Comparison of ENCODE assay signal across 25 mouse cellular contexts in the genomic region with DNA sequence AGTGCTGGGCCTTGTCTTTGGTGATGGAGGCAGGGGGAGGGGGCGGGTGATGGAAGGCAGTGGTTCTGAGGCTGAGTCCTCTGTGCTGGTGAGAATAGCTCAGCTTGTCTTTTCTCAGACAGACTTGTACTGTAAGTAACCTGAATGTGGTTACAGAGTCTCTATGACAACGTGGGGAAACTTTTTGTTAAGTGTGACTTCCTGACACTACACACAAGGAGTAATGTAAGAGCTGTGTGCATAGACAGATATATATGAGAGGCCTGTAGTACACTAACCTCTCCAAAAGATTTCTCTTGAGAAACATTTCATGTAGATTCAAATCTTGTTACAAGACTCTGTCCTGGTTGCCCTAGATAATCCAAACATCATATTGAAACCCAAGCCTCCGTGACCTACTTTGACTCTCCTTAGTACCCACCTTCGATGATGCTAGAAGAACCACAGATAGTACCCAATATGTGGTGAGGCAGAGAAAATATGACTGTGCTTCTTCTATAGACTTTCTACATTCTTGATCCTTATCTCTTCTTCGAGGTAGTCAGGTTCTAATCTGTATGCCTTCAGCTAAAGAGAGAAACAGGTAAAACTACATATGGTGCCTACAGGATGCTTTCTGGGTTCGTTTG.
A peak's percentile ranks its signal among the peaks of the same experiment; 100 is the strongest.
DNase-seq lines count a peak whose midpoint lies in the region; ATAC-seq and TF ChIP-seq lines count a peak whose summit lies in the region.
"Had no signal": no experiment of that assay in that cellular context is flagged by ENCODE, and none has a peak within 500 bp of the region (broad histone marks: within the 10 kb centered on the region; RNA-seq: fewer than 3 reads in every experiment).

No protein-coding gene starts in this region.

- H3K9ac ChIP-seq in forebrain, embryonic 14.5 days (ENCODE audit: low read length) = no peak overlapping the region
- H3K9ac ChIP-seq: heart, embryonic 15.5 days; hindbrain, embryonic 14.5 days; liver, embryonic 13.5 days; lung, embryonic 14.5 days; neural tube, embryonic 13.5 days; stomach, embryonic 15.5 days had no signal

- H3K9me3 ChIP-seq in forebrain, embryonic 14.5 days (replicated peaks; ENCODE audit: control insufficient read depth, low read length) = no peaks in the 10 kb centered on the region
- H3K9me3 ChIP-seq: heart, embryonic 15.5 days; liver, embryonic 13.5 days; neural tube, embryonic 13.5 days; stomach, embryonic 15.5 days had no signal

- peak; percentile 81 for ATAC-seq in inflammation-experienced regulatory T-cells, adult 6 months
- ATAC-seq in forebrain, embryonic 14.5 days = no peak
- ATAC-seq: forebrain, embryonic 16.5 days; intestine, embryonic 16.5 days had no signal

- 0 out of 2 replicates have a peak overlapping the region, but pooled peaks have one; percentile 21 for H3K27ac ChIP-seq in thymus, adult 2 months (ENCODE audit: control insufficient read depth, insufficient read depth, low read length)
- H3K27ac ChIP-seq in forebrain, embryonic 14.5 days (ENCODE audit: low read depth, low read length) = no peak overlapping the region
- H3K27ac ChIP-seq: gastrocnemius, adult 2 months; heart, embryonic 15.5 days; hindbrain, embryonic 14.5 days; liver, embryonic 13.5 days; neural tube, embryonic 13.5 days; stomach, embryonic 15.5 days had no signal

- H3K4me1 ChIP-seq in thymus, adult 2 months (replicated peaks; ENCODE audit: control insufficient read depth, insufficient read depth, low read length) = peaks cover 5% of the 10 kb centered on the region
- peaks cover 7% of the 10 kb centered on the region for H3K4me1 ChIP-seq in forebrain, embryonic 14.5 days (ENCODE audit: control insufficient read depth, insufficient read depth, low read length)
- H3K4me1 ChIP-seq: heart, embryonic 15.5 days; liver, embryonic 13.5 days had no signal

- DNase-seq in spleen, postnatal 36 days (ENCODE audit: low spot score in 2 of 2) = peak; percentile 4
- no peak for DNase-seq in spleen, postnatal 4 days (ENCODE audit: low spot score in 2 of 2)
- peak; percentile 6 for DNase-seq in thymus, adult 2 months
- DNase-seq in forebrain, embryonic 14.5 days (ENCODE audit: low spot score) = no peak
- DNase-seq in embryo, embryonic 10 days (ENCODE audit: low spot score) = no peak
- DNase-seq in kidney, postnatal 36 days = no peak
- no peak for DNase-seq in right cerebral cortex, postnatal 10 days (ENCODE audit: low spot score in 2 of 2)
- DNase-seq: adrenal gland, postnatal 25 days; cerebellum, adult 8-10 months; cerebellum, postnatal 36 days; gastrocnemius, adult 2 months; heart, postnatal 4 days; kidney, postnatal 4 days; layer of hippocampus, adult 9-11 months; liver, embryonic 13.5 days; lung, embryonic 14.5 days; lung, postnatal 36 days; midbrain, embryonic 14.5 days had no signal

- H3K27me3 ChIP-seq in thymus, adult 2 months (ENCODE audit: control insufficient read depth, insufficient read depth, low read length) = no peaks in the 10 kb centered on the region
- no peaks in the 10 kb centered on the region; the same call in none of the 2 replicates for H3K27me3 ChIP-seq in forebrain, embryonic 14.5 days (replicated peaks; ENCODE audit: control insufficient read depth, insufficient read depth, low read length)
- H3K27me3 ChIP-seq: heart, embryonic 15.5 days; liver, embryonic 13.5 days; stomach, embryonic 15.5 days had no signal

- H3K4me3 ChIP-seq in thymus, adult 2 months (ENCODE audit: control insufficient read depth, insufficient read depth, low read length) = no peak overlapping the region
- no peak overlapping the region for H3K4me3 ChIP-seq in forebrain, embryonic 14.5 days (ENCODE audit: low read depth, low read length)
- H3K4me3 ChIP-seq: gastrocnemius, adult 2 months; heart, embryonic 15.5 days; liver, embryonic 13.5 days; neural tube, embryonic 13.5 days; stomach, embryonic 15.5 days had no signal

- TF ChIP-seq CTCF in thymus, adult 2 months (IDR thresholded peaks at IDR 0.05; ENCODE audit: borderline replicate concordance, control insufficient read depth, extremely low read depth, insufficient read depth, low read length, poor library complexity) = no peak

- no peak for TF ChIP-seq POLR2A in thymus, adult 2 months (IDR thresholded peaks at IDR 0.05; ENCODE audit: control insufficient read depth, extremely low read depth, insufficient read depth, low read length, poor library complexity)

- WGBS in thymus, adult 2 months = 66% methylated on average over 6 of the region's 6 CpGs
- WGBS in forebrain, embryonic 14.5 days = 89% methylated on average over 6 of the region's 6 CpGs

- no peaks in the 10 kb centered on the region for H3K36me3 ChIP-seq in thymus, adult 2 months (ENCODE audit: control insufficient read depth, insufficient read depth, low read length)
- H3K36me3 ChIP-seq in forebrain, embryonic 14.5 days (ENCODE audit: control insufficient read depth, insufficient read depth, low read length) = no peaks in the 10 kb centered on the region
- H3K36me3 ChIP-seq: heart, embryonic 15.5 days; liver, embryonic 13.5 days; neural tube, embryonic 13.5 days; stomach, embryonic 15.5 days had no signal

- H3K4me2 ChIP-seq in forebrain, embryonic 14.5 days (ENCODE audit: low read length) = no peak overlapping the region
- H3K4me2 ChIP-seq: heart, embryonic 15.5 days; hindbrain, embryonic 14.5 days; liver, embryonic 13.5 days; lung, embryonic 14.5 days; neural tube, embryonic 13.5 days; stomach, embryonic 15.5 days had no signal

Comparison
In these comparisons a context has a peak if more than half of its experiments do, and no peak if none do; other contexts are left out.
1. DNase-seq: peak in spleen, postnatal 36 days (2 of 2) and thymus, adult 2 months (single experiment); none in spleen, postnatal 4 days (0 of 2), forebrain, embryonic 14.5 days (single experiment), embryo, embryonic 10 days (single experiment), kidney, postnatal 36 days (0 of 2) and right cerebral cortex, postnatal 10 days (0 of 2).